Mouse (Mus musculus): ENCODE measurements around the gene Gm38393.

Gene Gm38393

GRCm38 (mm10) chr7:60004606-60005330 is at the start of gene Gm38393, which contains the start of gene Snurf:
TSS of gene Gm38393 (minus strand) at chr7:60005064.
TSS of gene Snurf (minus strand) at chr7:60005049.
- peak; percentile 92 to 93 for DNase-seq

GRCm38 (mm10) chr7:60047481-60048201 is 42.8 kb upstream of the Gm38393 start:
- peak; percentile 73 to 80 for DNase-seq

- no peak for DNase-seq
These were observed 8.3 kb upstream of the Gm38393 start for GRCm38 (mm10) chr7:60013186-60013585.

GRCm38 (mm10) chr7:60007727-60008360 is 3.0 kb upstream of the Gm38393 start:
- DNase-seq: peak; percentile 18 to 20

GRCm38 (mm10) chr7:60006262-60006661 is 1.4 kb upstream of the Gm38393 start:
- DNase-seq: no peak

GRCm38 (mm10) chr7:60003921-60004605 is 801 bp downstream of the Gm38393 start:
- peak; percentile 53 to 69 for DNase-seq

GRCm38 (mm10) chr7:60003006-60003865 is 1.6 kb downstream of the Gm38393 start:
- DNase-seq: peak; percentile 64 to 69

- DNase-seq: no peak
These were observed 26.2 kb downstream of the Gm38393 start for GRCm38 (mm10) chr7:59978646-59979045.
